Mouse (Mus musculus) cortical plate, adult 2 months (tissue): ENCODE measurements around the gene Slc25a42.

Source experiments
- CTCF ChIP-seq: fragments of 200-500 bp; IDR thresholded peaks from 2 replicates; pipeline ENCODE4 v1.5.1; 2011; ENCODE audit warnings: mild to moderate bottlenecking, control low read depth, low read length; ENCODE audit not compliant: insufficient read depth; ENCODE audit errors: extremely low read depth
- POLR2A ChIP-seq: fragments of 200-500 bp; IDR thresholded peaks from 2 replicates; pipeline ENCODE4 v1.6.1; 2011; ENCODE audit warnings: mild to moderate bottlenecking, low read length, control low read depth; ENCODE audit not compliant: insufficient read depth; ENCODE audit errors: extremely low read depth

GRCm38 (mm10) chr8:70195762-70196161 is 16.3 kb downstream of the Slc25a42 start:
- no peak for TF ChIP-seq CTCF
- TF ChIP-seq POLR2A = no peak
